Mouse (Mus musculus): ENCODE measurements around the gene Prrg1.

DNA sequence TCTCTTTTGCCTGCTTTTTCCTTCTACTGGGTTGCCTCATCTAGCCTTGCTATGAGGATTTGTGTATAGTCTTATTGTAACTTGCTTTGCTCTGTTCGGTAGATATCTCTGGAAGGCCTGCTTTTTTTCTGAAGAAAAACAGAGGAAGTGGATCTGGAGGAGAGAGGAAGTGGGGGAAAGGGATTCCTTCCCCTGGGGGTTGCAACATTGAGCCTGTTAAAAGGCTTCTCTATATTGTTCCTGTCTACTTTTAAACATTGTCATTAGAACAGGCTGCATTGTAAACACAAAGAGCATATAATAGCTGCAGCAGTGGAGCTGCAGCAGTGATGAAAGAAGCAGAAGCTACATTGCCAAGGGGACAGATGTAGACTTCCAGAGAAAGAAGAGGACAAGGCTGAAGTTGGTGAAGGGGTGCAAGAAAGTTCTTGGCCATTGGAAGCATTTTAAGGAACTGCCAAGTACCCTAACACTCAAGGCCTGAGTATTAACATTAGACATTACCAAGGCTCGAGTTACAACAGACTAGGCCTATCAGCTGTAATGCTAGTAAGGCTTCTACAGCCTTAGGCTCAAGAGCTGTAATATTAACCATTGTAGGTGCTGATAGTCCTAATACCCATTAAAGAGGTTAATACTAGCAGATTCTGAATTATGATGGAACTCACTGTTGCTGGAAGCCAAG, 44.9 kb downstream of the Prrg1 start:
- TF ChIP-seq CTCF (IDR thresholded peaks at IDR 0.05; ENCODE audit: borderline replicate concordance, extremely low read depth, insufficient read depth, insufficient read length) = no peak
- TF ChIP-seq POLR2A (IDR thresholded peaks at IDR 0.05; ENCODE audit: borderline replicate concordance, extremely low read depth, insufficient read depth, insufficient read length, poor library complexity, severe bottlenecking) = no peak

All from brain, embryonic 14.5 days (tissue).